Mouse (Mus musculus): ENCODE results near the gene Jun. TPM values are rescaled to one million over a fixed set of nuclear protein-coding genes. Genes with fewer than 3 reads are reported as not detected.
A peak's percentile ranks its signal among the peaks of the same experiment; 100 is the strongest.

The Jun gene
- polyA plus RNA-seq, 1 experiment from 2014 or later, result 63.2 TPM

DNA sequence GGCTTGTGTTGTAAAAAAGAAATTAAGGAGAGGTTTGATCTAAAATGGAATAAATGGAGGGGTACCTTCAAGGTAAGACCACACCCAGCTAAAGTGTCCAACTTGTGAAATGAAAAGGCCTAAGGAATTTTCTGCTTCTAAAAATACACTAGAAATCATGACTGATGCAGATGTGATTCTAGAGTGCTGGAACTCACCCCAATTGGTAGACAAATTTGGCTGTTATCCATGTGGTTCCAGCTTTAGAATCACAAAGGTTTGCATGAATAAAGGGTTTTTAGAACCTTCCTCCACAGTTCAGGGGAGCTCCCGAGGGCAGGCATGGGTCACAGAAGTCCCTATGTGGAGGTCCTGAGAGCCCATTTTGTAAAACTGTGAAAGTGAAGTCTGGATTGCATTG, 39.3 kb downstream of the Jun start:
- no peaks in the 10 kb centered on the region for H3K27me3 ChIP-seq (replicated peaks; ENCODE audit: control insufficient read depth, insufficient read depth, low read length)
- H3K4me2 ChIP-seq (replicated peaks; ENCODE audit: low read depth), result no peak overlapping the region
- H3K9me3 ChIP-seq (ENCODE audit: control insufficient read depth), result no peaks in the 10 kb centered on the region
- H3K4me3 ChIP-seq (ENCODE audit: low read depth, low read length), result no peak overlapping the region
- TF ChIP-seq CTCF (IDR thresholded peaks at IDR 0.05; ENCODE audit: low read depth), result no peak
- H3K36me3 ChIP-seq (ENCODE audit: control insufficient read depth, insufficient read depth), result no peaks in the 10 kb centered on the region
- ATAC-seq, result no peak
- no peak overlapping the region for H3K27ac ChIP-seq (ENCODE audit: low read depth, low read length)
- H3K9ac ChIP-seq (ENCODE audit: low read depth, low read length), result no peak overlapping the region
- no peaks in the 10 kb centered on the region for H3K4me1 ChIP-seq (replicated peaks; ENCODE audit: control insufficient read depth, insufficient read depth, low read length)
- 90% methylated on average over 1 of the region's 1 CpGs for WGBS

DNA sequence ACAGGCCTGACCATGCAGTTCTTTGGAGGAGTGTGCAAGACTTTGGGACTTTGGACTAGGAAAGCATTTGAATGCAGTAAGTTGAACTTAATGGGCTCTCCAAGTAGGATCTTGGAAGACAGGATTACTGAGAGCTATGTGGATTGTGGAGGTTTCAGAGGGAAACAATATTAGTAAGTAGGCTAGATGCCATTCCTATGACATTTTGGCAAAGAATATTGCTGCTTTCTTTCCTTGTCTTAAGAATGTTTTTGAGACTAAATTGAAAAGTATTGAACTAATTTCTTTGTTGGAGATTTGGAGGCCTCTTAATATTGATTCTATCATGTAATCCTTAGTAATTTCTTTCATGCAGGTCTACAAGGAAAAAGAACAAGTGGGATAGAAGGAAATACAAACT, 39.8 kb downstream of the Jun start:
- H3K9ac ChIP-seq (ENCODE audit: low read depth, low read length), result no peak overlapping the region
- no peaks in the 10 kb centered on the region for H3K9me3 ChIP-seq (ENCODE audit: control insufficient read depth)
- H3K27ac ChIP-seq (ENCODE audit: low read depth, low read length), result no peak overlapping the region
- H3K27me3 ChIP-seq (replicated peaks; ENCODE audit: control insufficient read depth, insufficient read depth, low read length), result no peaks in the 10 kb centered on the region
- no peaks in the 10 kb centered on the region for H3K36me3 ChIP-seq (ENCODE audit: control insufficient read depth, insufficient read depth)
- H3K4me3 ChIP-seq (ENCODE audit: low read depth, low read length), result no peak overlapping the region
- H3K4me1 ChIP-seq (replicated peaks; ENCODE audit: control insufficient read depth, insufficient read depth, low read length), result no peaks in the 10 kb centered on the region
- no peak for ATAC-seq
- TF ChIP-seq CTCF (IDR thresholded peaks at IDR 0.05; ENCODE audit: low read depth), result no peak
- H3K4me2 ChIP-seq (replicated peaks; ENCODE audit: low read depth), result no peak overlapping the region

DNA sequence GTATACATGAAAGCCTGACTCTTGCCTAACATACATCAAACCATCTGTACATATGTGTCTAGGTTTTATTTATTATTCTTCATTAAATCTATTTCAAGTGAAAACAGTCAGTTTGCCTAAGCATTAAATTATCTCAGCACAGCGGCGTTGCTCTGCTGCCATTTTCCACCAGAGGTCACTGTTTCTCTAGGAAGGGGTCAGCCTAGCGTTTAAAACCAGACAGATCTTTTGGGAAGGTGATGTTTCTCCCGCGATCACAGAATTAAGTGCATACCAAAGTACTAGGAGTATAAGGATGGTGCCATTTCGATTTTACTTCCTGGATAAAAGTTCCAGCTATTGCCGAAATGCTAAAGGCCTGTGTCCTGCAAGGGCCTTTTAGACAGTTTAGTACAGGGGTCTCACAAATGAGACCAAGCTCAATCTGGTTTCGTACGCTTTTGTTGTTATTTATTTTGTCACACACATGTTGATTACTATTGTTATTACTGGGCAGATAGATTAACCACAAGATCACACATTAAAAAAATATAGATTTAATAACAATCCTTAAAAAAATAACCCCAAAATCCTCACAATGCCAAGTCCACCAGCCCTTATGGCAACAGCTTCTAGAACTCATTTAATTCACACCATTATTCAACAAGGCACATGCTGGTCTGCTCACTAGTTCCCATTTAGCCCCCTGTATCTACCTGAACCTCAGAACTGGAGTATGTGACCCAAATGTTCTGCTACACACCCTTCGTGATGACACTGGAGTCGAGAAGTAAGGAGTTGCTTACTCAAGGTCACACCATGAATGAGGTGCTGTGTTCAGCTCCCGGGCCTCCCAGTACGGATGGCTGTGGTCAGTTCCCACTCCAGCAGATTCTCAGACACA, 43.6 kb downstream of the Jun start:
- WGBS, result 41% methylated on average over 13 of the region's 13 CpGs

DNA sequence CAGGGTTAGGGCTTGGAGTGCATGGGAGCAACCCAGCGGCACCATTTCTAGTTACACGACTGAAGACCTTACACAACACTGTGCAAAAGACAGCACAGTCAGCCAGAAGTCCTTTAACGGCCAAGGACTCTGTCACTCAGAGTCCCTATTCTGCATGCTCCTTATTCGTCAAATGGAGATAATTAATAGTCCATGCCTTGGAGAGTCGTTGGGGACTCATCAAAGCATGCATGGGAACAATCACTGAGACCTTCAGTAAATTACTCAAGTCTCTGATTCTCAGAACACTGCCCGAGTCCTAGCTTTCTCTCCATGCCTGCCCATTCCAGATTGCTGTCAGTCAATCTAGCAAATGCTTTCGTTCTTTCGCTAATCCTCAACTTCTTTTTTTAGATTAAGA, 44.3 kb downstream of the Jun start:
- Histone ChIP-seq H3K9ac (ENCODE audit: low read depth, low read length) (no peak overlapping the region), H3K36me3 (ENCODE audit: control insufficient read depth, insufficient read depth) (no peaks in the 10 kb centered on the region), H3K4me1 (replicated peaks; ENCODE audit: control insufficient read depth, insufficient read depth, low read length) (0 out of 2 replicates have a peak, but pooled peaks cover 4% of the 10 kb centered on the region), H3K4me2 (replicated peaks; ENCODE audit: low read depth) (no peak overlapping the region), H3K4me3 (ENCODE audit: low read depth, low read length) (no peak overlapping the region), H3K9me3 (ENCODE audit: control insufficient read depth) (no peaks in the 10 kb centered on the region), H3K27me3 (replicated peaks; ENCODE audit: control insufficient read depth, insufficient read depth, low read length) (no peaks in the 10 kb centered on the region), H3K27ac (ENCODE audit: low read depth, low read length) (no peak overlapping the region)
- no peak for ATAC-seq
- no peak for TF ChIP-seq CTCF (IDR thresholded peaks at IDR 0.05; ENCODE audit: low read depth)
- whole genome bisulfite sequencing, result 73% methylated on average over 8 of the region's 8 CpGs

More for the DNA sequence above, 43.6 kb downstream of the Jun start:
- Histone ChIP-seq H3K9me3 (ENCODE audit: control insufficient read depth) (no peaks in the 10 kb centered on the region), H3K4me1 (replicated peaks; ENCODE audit: control insufficient read depth, insufficient read depth, low read length) (0 out of 2 replicates have a peak, but pooled peaks cover 4% of the 10 kb centered on the region), H3K4me3 (ENCODE audit: low read depth, low read length) (no peak overlapping the region), H3K4me2 (replicated peaks; ENCODE audit: low read depth) (no peak overlapping the region), H3K9ac (ENCODE audit: low read depth, low read length) (no peak overlapping the region), H3K27me3 (replicated peaks; ENCODE audit: control insufficient read depth, insufficient read depth, low read length) (no peaks in the 10 kb centered on the region), H3K36me3 (ENCODE audit: control insufficient read depth, insufficient read depth) (no peaks in the 10 kb centered on the region), H3K27ac (ENCODE audit: low read depth, low read length) (no peak overlapping the region)
- ATAC-seq, result no peak
- TF ChIP-seq CTCF (IDR thresholded peaks at IDR 0.05; ENCODE audit: low read depth), result peak; percentile 97

DNA sequence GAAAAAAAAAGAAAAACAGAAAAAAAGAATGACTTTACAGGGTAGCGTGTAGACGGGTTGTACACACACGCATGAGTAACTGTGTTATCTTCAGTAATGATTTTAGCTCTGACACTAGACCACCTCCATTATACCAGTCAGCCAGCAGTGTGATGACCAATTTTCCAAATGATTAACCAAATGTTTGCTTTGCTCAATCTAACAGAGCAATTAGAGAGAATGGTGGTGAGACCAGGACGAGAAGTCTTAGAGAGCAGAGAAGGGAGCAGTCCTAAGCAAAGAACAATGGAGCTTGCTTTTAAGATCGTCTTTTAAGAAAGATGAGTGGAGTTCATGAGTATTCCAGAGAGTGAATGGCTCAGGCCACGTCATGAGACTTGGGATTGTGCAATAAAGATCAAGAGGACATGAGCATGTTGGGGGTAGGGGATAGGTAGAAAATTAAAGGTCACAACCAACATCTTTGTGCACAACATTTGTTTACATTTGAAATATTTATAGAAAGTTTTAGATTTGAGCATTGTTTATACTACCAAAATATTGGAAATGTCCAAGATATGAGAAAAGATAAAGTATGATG, 46.7 kb downstream of the Jun start:
- H3K4me2 ChIP-seq (replicated peaks; ENCODE audit: low read depth), result no peak overlapping the region
- WGBS, result 43% methylated on average over 6 of the region's 6 CpGs
- no peaks in the 10 kb centered on the region for H3K27me3 ChIP-seq (replicated peaks; ENCODE audit: control insufficient read depth, insufficient read depth, low read length)
- H3K36me3 ChIP-seq (ENCODE audit: control insufficient read depth, insufficient read depth), result no peaks in the 10 kb centered on the region
- H3K27ac ChIP-seq (ENCODE audit: low read depth, low read length), result no peak overlapping the region
- no peaks in the 10 kb centered on the region for H3K9me3 ChIP-seq (ENCODE audit: control insufficient read depth)
- H3K4me3 ChIP-seq (ENCODE audit: low read depth, low read length), result no peak overlapping the region
- ATAC-seq, result no peak
- TF ChIP-seq CTCF (IDR thresholded peaks at IDR 0.05; ENCODE audit: low read depth), result no peak
- 0 out of 2 replicates have a peak, but pooled peaks cover 4% of the 10 kb centered on the region for H3K4me1 ChIP-seq (replicated peaks; ENCODE audit: control insufficient read depth, insufficient read depth, low read length)
- H3K9ac ChIP-seq (ENCODE audit: low read depth, low read length), result no peak overlapping the region

DNA sequence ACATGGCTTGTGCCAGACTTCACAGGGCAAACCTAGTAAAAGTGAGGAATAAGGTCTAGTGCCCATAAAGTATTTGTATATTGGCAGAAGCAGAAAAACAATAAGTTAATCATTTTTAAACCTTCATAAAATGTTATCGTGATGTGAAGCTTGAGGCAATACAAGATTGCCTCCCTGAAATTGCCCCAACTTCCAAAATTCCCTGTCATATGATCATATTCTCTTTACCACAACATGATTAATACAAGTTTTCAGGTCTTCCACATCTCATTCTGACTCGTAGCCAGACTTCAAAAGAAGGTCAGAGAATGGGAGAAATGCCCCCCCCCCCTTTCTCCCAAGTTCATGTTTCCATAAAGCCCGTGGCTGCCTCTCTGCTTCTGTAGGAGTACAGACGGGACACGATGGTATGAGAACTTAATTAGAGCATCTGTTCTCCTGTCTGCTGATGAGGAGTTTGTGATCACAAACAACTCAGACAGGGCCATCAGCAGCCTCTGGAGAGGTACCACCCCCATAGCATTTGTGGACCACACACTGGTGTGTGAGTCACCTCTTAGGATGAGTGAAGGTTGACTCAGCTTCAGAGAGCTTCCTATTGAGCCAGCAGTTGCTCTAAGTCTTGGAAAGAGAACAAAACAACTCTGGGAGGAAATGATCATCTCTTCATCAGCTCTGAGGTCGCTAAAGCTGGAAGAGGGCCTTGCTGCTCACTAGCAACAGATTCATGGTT, 50.8 kb downstream of the Jun start:
- WGBS, result 70% methylated on average over 6 of the region's 6 CpGs
- Histone ChIP-seq H3K9me3 (ENCODE audit: control insufficient read depth) (no peaks in the 10 kb centered on the region), H3K36me3 (ENCODE audit: control insufficient read depth, insufficient read depth) (no peaks in the 10 kb centered on the region), H3K4me2 (replicated peaks; ENCODE audit: low read depth) (no peak overlapping the region), H3K27ac (ENCODE audit: low read depth, low read length) (no peak overlapping the region), H3K9ac (ENCODE audit: low read depth, low read length) (no peak overlapping the region), H3K4me1 (replicated peaks; ENCODE audit: control insufficient read depth, insufficient read depth, low read length) (peaks cover 4% of the 10 kb centered on the region; the same call in 1 of the 2 replicates), H3K27me3 (replicated peaks; ENCODE audit: control insufficient read depth, insufficient read depth, low read length) (no peaks in the 10 kb centered on the region), H3K4me3 (ENCODE audit: low read depth, low read length) (no peak overlapping the region)
- no peak for ATAC-seq
- TF ChIP-seq CTCF (IDR thresholded peaks at IDR 0.05; ENCODE audit: low read depth), result no peak
